Mouse (Mus musculus) hematopoietic stem cell, adult 5-6 weeks (primary cell): Measurements from ENCODE around the gene Prtn3. TPM values are rescaled to one million over a fixed set of nuclear protein-coding genes. Genes with fewer than 3 reads are reported as not detected.

Source experiments
- ATAC-seq, 2 experiments: fragments of 125-278 bp in 1 of 2; replicated peaks in 1 of 2; 2 replicates each; pipeline ENCODE4 v1.8.0; 2016 to 2017; ENCODE audit warnings: inconsistent platforms in 2 of 2, mild to moderate bottlenecking in 2 of 2, moderate number of reproducible peaks in 2 of 2, low read depth in 1 of 2, moderate TSS enrichment in 1 of 2; ENCODE audit not compliant: low FRiP score in 2 of 2, poor library complexity in 2 of 2, severe bottlenecking in 2 of 2, insufficient read depth in 1 of 2, low TSS enrichment in 1 of 2
- total RNA-seq: library from RNA; stranded (forward); fragments of 172-1452, 232-1000 nt; gene quantifications from 2 replicates; pipeline ENCODE4 v1.2.3, GENCODE M21; 2017

Gene Prtn3
- total RNA-seq, 1 experiment from 2014 or later = 25.6 TPM

DNA sequence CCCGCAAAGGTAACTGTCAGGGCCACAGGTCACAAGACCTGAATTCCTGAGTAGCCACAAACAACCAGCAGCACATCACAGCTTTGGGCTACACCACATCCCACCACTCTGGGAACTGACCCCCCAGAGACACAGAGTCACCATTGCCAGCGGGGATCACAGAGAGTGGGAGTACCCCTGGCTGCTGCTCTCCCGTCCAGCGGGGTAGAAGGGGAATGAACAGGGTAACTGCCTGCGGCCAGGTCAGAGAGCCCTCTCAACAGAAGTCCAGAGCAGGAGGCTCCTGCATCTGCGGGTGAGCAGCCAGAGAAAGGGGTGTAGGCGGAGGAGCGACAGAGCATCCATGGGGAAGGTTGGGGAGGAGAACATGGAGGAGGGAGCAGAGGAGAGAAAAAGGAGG is 41.8 kb downstream of the Prtn3 start:
- no peak for ATAC-seq

DNA sequence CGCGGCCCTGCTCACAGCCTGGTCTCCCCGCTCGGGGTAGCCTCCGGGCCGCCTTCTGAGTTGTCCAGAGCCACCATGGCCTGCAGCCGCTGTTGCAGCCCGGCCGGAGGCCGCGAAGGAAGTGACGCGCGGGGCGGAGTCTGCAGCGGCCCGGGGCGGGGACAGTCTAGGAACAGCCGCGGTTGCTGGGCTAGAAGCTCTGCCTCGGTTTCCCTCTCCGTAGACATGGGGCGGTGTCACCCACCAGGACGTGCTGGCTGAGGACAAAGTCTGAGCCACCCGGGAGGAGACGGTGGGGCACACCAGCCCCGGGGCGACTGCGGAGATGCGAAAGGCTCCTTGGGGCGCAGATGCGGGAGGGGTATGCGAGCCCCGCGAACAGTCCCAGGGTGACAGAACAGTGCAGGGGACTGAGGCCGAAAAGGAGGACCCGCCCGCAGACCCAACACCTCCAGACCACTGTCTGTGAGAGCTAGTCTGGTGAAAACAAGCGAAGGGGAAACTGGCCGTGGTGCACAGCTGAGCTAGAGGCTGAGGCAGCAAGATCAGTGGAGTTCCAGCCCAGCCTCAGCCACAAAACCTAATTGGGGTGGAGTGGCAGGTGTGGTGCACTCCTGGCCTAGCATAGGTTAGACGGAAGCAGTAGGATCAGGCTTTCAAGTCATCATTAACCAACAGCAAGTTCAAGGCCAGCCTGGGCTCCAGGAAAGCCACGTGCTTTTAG is 42.7 kb downstream of the Prtn3 start, which contains the start of gene Kiss1r:
Gene Kiss1r, plus strand, starts transcription at position 164 of the 724 bp plus-strand sequence.
- peak; percentile 63 to 66 for ATAC-seq

DNA sequence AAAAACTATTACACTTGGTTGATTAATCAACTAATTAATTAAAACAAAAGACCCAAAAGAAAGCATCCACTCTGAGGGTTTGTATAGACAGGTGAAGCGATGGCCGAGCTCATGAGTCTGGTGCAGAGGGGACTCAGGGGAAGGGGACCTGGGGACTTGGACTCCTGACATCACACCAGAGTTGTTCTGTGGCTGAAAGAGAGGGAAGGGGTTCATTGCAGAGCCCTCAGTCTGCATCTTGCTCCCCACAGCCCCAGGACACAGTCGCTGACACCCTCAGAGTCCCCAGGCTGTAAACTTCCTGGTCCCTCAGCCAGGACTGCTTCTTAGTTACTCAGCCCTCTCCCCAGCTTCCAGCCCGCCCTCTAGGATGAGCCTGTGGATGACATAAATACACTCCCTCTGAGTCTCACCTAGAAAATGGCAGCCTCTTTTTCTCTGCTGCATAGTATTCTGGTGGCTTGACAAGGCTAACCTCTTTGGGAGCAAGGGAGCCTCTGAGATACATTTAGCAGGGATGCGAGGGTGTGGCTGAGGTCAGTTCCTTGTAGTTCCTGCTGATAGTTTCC is 43.3 kb downstream of the Prtn3 start:
- no peak for ATAC-seq

DNA sequence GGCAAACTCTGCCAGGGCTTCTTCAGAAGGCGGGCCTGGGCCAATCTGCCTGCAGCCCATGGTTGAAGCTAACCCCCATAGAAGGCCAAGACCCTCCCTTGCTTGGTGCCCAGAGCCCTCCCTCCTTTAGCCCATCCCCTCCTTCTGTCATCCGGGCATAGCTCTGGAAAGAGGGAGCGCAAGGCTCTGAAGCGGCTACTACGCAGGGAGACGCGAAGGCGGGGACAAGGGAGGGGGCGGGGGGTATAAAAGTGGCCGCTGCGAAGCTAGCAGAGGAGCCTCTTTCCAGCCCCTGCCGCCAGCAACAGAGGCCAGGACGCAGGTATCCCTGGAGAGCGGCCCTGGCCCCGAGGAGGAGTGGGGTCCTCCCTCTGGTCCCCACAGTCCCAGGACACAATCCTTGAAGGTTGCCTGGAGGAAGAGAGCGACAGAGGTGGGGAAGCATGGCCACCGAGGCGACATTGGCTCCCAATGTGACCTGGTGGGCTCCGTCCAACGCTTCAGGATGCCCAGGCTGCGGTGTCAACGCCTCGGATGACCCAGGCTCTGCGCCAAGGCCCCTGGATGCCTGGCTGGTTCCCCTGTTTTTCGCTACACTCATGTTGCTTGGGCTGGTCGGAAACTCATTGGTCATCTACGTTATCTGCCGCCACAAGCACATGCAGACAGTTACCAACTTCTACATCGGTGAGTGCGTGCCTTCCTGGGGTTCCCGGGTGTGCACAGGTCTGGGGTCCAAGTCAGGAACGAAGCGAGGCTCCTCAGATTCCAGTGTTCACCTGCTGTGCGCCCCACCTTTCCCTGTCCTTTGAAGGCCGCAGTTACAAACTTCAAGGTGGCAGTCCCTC is 44.2 kb downstream of the Prtn3 start:
- no peak for ATAC-seq

DNA sequence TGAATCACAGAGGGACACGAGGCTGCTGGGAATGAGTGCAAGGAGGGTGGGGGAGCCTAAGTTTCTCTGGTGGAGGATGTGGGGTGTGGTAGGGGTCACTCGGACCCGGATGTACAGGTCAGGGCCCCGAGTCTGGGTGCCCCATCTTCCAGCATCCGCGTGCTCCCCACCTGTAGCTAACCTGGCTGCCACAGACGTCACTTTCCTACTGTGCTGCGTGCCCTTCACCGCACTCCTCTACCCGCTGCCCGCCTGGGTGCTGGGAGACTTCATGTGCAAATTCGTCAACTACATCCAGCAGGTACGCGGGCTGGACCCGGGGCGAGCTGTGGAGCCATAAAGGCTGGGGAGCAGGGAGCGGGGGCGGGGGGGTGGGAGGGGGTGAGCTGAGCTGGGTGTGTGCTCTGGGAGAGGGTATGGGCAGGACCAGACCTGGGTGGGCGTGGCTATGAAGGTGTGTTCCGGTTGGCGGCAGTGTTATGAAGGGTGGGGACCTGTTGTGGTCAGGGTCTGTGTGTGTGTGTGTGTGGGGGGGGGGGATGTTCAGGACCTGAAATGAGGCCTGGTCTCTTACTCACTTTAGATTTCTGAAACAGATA is 45.1 kb downstream of the Prtn3 start:
- no peak for ATAC-seq

DNA sequence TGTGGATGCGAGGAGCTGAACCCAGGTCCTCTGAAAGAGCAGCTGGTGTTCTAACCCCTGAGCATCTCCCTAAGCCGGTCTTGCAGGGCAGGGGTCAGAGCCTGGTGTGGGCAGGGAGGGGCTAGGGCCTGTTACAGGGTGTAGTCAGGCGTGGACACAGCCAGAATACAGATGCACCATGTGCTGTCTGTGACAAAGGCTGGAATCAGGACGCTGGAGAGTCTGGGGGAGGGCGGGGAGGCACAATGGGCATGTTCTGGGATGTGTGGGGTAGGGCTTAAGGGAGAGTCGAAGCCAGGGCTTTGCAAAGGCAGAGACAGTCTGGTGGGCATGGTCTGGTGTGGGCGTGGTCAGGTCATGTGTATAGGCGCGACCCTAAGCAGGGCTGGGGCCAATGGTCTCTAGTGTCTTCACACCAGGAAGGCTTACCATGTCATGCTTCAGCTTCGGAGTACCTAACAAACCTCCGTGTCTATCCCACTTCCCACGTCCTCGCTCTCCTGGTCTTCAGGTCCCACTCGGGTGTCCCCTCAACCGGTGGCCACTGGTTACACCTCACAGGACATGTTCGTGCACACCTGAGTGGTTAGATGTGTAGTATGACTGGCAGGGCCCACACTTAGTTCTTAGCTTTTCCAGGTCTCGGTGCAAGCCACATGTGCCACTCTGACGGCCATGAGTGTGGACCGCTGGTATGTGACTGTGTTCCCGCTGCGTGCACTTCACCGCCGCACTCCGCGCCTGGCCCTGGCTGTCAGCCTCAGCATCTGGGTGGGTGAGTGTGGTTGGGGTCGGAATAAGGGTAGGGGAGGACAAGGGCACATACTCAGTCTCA is 46.0 kb downstream of the Prtn3 start:
- ATAC-seq = no peak

DNA sequence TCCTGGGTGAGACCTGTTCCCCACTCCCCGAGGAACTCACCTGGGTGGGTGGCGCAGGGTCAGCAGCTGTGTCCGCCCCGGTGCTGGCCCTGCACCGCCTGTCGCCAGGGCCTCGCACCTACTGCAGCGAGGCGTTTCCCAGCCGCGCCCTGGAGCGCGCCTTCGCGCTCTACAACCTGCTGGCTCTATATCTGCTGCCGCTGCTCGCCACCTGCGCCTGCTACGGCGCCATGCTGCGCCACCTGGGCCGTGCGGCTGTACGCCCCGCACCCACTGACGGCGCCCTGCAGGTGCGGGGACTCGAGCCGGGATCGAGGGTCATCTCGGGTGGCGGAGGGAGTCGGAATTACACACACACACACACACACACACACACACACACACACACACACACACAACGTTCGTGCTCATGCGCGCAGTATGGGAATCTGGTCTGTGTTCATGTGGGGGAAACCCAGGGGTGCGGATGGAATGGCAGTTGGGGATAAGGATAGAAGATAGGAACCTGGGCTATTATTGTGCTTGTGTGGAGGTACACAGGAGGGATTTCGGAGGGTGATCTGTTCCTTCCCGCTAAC is 46.8 kb downstream of the Prtn3 start, which contains the start of gene R3hdm4:
Gene R3hdm4, minus strand, starts transcription at position 251 of the 578 bp plus-strand sequence.
- no peak for ATAC-seq

DNA sequence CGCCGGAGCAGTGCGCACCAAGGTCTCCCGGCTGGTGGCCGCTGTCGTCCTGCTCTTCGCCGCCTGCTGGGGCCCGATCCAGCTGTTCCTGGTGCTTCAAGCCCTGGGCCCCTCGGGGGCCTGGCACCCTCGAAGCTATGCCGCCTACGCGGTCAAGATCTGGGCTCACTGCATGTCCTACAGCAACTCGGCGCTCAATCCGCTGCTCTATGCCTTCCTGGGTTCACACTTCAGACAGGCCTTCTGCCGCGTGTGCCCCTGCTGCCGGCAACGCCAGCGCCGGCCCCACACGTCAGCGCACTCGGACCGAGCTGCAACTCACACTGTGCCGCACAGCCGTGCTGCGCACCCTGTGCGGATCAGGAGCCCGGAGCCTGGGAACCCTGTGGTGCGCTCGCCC is 47.3 kb downstream of the Prtn3 start:
- ATAC-seq = no peak

DNA sequence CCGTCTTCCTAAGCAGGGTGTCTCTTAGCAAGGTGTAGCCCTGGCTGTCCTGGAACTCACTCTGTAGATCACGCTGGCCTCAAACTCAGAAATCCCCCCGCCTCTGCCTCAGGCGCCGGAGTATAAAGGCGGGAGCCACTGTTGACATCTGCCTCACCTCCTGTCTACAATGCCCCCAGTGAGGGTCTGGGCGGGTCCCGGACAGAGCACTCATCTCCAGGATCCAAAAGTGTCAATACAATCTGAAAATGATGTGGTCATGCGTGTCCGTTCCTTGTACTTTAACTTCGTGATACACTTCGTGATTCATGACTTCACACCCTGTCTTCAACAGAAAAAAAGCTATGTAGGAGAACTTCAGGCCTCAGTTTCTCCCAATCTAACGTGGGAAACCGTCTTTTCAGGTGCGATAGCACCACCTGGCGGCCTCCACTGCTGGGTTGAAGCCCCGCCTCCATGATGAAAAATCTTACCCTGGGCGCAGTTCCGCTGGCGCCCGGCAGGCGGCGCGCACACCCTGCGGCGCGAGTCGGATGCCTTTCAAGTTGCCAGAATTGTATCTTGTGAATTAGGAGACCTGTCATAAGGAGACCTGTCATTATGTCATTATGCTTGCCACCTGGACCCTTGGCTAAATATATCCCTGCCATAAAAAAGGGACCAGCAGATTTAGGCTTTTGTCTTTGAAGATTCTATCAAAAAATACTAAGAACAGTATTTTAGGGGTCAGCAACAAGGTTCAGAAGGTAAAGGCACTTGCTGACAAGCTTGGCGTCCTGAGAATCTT is 50.9 kb downstream of the Prtn3 start:
- peak; percentile 33 to 36; a peak in 2 of 4 replicates for ATAC-seq

DNA sequence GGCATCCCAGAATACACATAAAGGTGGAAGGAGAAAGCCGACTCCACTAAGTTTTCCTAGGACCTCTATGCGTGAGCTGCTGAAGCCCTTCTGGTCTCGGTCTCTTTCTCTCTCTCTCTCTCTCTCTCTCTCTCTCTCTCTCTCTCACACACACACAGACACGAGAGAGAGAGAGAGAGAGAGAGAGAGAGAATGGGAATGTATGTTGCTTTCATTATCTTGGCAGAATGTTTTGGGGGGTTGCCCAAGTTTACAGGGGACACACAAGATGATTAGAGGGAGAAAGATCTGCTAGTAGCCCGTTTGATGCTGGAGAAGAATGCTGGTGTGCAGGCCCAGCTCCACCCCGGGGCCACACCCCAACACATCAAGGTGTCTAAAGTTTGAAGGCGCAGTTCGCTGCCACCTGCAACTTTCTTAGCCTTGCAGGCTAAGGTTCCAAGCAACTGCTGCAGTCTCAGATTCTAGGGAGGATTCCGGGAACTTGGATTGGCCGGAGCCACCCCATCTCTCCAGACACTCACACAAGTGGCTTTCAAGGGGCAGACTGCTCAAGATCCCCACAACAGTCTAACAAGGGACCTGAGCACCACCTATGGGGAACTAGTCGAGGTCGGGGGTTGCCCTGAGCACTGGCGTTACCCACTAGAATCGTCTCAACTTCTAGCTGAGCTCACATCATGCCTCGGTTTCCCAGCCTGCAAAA is 51.7 kb downstream of the Prtn3 start:
- no peak for ATAC-seq

DNA sequence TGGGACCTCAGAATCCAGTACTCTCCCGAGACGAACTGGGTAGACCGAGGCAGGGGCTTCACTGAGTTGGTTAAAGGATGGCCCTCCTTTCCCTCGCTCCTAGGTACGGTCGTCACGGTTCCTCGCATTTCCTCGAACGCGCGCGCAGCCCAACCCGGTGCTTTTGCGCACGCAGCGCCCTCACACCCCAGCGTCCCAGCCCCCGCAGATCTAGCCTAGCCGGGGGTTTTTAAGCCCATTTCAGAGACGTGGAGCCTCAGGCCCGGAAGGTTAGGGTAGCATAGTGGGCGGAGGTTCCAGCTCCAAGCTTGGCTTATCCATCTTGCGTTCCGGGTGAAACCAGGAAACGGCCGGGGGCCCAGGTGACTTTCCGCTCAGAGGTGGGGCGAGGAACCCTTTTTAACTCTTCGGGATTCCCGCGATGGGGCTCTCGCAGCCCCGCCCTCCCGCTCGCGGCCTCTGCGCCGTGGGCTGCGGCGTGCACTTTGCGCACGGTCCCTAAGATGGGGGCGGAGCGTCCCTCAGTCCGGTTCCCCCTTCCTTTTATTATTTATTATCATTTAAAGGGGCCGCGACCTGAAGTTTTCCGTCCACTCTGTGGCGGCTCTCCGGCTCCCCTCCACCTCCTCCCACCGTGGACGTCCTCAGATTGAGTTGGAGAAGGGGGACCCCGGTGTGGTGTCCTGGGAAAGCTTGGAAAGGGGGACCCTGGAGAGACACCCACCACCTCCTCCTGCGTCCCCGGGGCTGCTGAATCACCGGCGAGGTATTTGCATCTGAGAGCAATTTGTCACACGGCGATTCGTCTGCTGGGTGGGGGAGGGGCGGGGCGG is 52.4 kb downstream of the Prtn3 start, which contains the start of gene Arid3a:
Gene Arid3a, plus strand, starts transcription at position 553 of the 833 bp plus-strand sequence.
- ATAC-seq = peak; percentile 57 to 67

DNA sequence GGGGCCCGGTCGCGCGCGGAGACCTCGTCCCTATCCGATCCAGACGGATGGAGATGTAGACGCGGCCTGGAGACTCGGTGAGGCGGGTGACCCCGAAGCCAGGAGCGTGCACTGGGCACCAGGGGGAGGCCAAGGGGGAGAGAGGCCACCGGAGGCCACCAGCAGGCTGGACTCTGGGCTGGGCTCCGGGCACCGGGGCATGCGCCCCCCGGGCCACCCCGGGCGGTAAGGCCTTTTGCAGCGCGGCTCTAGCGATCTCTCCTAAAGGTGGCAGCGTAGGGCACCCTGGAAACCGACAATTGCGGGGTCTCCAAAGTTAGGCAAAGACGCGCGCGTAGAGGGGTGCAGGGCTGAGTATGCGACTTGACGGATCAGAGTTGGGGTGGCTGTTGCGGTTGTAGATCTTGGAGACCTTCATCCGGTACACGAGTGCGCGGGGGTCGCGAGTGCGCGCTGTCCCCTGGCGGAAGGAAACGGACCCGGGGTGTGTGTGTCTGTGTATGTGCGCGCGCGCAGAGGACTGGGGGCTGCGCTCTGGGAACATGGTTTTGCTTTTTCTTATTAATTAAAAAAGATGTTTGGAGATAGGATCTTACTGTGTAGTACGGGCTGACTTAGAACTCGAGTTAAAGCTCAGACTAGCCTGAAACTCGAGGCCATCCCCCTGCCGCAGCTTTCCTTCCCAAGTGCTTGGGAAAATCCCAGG is 53.2 kb downstream of the Prtn3 start:
- ATAC-seq = no peak

DNA sequence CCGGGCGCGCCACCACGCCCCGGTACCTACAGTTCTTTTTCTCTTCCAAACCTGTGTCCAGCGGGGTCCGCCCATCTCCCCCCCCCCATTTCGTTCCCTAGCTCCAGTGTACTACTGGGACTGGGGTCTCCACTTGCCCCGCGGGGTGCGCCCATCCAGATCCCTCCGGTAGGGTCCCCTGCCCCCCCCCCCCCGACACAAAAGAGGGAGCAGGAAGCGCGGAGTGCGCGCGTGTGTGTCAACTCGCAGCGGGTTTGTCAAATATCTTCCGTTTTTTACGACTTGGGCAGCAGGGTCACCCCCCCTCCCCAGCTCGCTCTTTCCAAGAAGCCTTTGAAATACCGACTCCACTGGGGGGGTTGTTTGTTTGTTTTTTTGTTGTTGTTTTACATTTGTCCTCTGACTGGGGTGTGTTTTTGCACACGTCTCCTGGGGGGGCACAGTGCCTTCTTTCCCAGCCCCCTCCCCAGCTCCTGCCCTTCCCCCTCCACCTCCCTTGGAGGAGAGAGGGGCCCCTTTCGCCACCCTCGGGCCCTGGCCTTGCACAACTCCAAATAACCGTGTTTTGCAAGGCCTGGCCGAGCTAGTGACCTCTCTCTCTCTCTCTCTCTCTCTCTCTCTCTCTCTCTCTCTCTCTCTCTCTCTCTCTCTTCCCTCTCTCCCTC is 53.9 kb downstream of the Prtn3 start:
- ATAC-seq = no peak
